Mouse (Mus musculus): ENCODE measurements around the gene Tmc3.

DNA sequence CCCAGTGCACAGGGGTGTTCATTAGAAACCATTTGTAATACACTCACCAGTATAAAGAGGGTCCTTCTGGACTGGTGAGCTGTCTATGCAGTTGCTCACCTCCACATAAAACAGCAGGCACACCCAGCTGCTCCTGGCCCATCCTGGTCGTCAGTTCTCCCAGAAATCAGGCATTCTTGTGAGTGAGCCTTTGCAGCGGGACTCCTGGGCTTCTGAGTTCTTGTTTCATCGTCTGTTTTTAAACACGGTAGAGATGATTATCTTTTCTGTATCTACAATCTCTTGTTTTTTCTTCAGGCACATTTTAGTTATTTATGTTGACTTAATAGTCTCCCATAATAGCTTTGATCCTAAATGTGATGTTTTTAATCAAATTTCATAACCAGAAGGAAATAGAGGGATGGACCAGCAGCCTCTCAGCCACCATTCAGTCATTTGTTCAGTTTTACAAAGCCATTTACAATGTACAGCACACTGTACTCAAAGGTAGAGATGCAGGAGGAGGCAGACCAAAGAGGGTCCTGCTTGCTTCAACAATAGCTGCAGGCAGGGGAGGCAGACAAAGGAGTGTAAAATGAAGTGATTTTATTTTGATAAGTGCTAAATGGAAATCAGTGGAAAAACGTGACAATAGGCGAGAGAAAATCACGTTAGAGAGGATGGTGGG, 35.9 kb upstream of the Tmc3 start:
- TF ChIP-seq CTCF (IDR thresholded peaks at IDR 0.05) (no peak), EP300 (IDR thresholded peaks at IDR 0.05; ENCODE audit: insufficient read depth, low read depth, low read length) (no peak), POLR2A (IDR thresholded peaks at IDR 0.05; ENCODE audit: insufficient read depth, low read depth, low read length) (no peak)
